Mouse (Mus musculus): Measurements from ENCODE around the gene Prl2c1. TPM values are rescaled to one million over a fixed set of nuclear protein-coding genes. Genes with fewer than 3 reads are reported as not detected.

The Prl2c1 gene
- not detected for polyA plus RNA-seq (2017; shearing (Covaris generic))

DNA sequence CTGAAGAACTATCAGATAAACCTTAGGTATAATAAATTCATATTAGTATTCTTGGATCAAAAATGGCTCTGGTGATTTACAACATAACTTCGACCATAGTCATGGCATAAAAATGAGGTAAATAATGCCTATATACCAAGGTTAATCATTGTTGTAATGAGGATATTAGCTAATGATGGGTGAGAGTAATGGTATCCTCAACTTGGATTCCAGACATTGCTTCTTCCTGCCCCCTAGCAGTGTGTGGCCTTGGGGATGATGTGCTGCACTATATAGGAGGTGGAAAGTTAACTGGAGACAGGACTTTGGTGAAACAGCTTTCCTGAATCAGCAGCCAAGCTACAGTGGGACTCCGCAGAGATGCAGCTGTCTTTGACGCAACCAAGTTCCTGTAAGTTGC is at the start of gene Prl2c1:
TSS of gene Prl2c1 (plus strand) at position 301 of the 400 bp plus-strand sequence.

GRCm38 (mm10) chr13:27801354-27801753 is 47.8 kb upstream of the Prl2c1 start, which contains the start of gene Prl2a1:
TSS of gene Prl2a1 (plus strand) at chr13:27801654.

Other genes with a start within 250 kb of the Prl2c1 start
- not detected for gene Prl7b1, start 238.8 kb upstream of the Prl2c1 start, polyA plus RNA-seq (2017; shearing (Covaris generic))
- gene Prl7a1, start 206.8 kb upstream of the Prl2c1 start, polyA plus RNA-seq (2017; shearing (Covaris generic)) = not detected
- gene Prl7a2, start 181.3 kb upstream of the Prl2c1 start, polyA plus RNA-seq (2017; shearing (Covaris generic)) = not detected
- not detected for gene Prl7d1, start 132.6 kb upstream of the Prl2c1 start, polyA plus RNA-seq (2017; shearing (Covaris generic))
- gene Prl7c1, start 68.5 kb upstream of the Prl2c1 start, polyA plus RNA-seq (2017; shearing (Covaris generic)) = not detected
- not detected for gene Prl2a1, start 47.7 kb upstream of the Prl2c1 start, polyA plus RNA-seq (2017; shearing (Covaris generic))
- gene Prl4a1, start 166.9 kb downstream of the Prl2c1 start, polyA plus RNA-seq (2017; shearing (Covaris generic)) = not detected

Measured in CD4-positive, CD25-positive, alpha-beta regulatory T cell, adult 9 weeks (primary cell).